Mouse (Mus musculus) ES-Bruce4 (cell line): ENCODE results near the gene Capn2. TPM values are rescaled to one million over a fixed set of nuclear protein-coding genes. Genes with fewer than 3 reads are reported as not detected.

ENCODE experiments used
- H3K27ac ChIP-seq: 2 replicates; pipeline ENCODE4 v1.5.1; 2012; ENCODE audit warnings: low read length, inconsistent platforms; ENCODE audit not compliant: insufficient read depth
- H3K27me3 ChIP-seq: 2 replicates; pipeline ENCODE4 v1.6.1; 2012; ENCODE audit warnings: mild to moderate bottlenecking, low read length, inconsistent platforms; ENCODE audit not compliant: control insufficient read depth, poor library complexity, insufficient read depth, severe bottlenecking
- H3K36me3 ChIP-seq: 2 replicates; pipeline ENCODE4 v1.6.1; 2012; ENCODE audit warnings: inconsistent platforms, mild to moderate bottlenecking, low read length, moderate library complexity; ENCODE audit not compliant: control insufficient read depth, poor library complexity, insufficient read depth, severe bottlenecking
- H3K4me1 ChIP-seq: one replicate; pipeline ENCODE4 v1.8.1; 2011; ENCODE audit warnings: low read length; ENCODE audit not compliant: control insufficient read depth, insufficient read depth
- H3K4me3 ChIP-seq: 2 replicates; pipeline ENCODE4 v1.5.1; 2011; ENCODE audit warnings: low read depth, mild to moderate bottlenecking, low read length
- H3K9ac ChIP-seq: 2 replicates; pipeline ENCODE4 v1.6.1; 2012; ENCODE audit warnings: low read depth, mild to moderate bottlenecking, inconsistent platforms; ENCODE audit not compliant: poor library complexity, severe bottlenecking
- H3K9me3 ChIP-seq: replicated peaks from 2 replicates; pipeline ENCODE4 v1.6.1; 2012; ENCODE audit warnings: mild to moderate bottlenecking, low read length, inconsistent platforms; ENCODE audit not compliant: control insufficient read depth, poor library complexity, insufficient read depth, severe bottlenecking
- CTCF ChIP-seq: IDR thresholded peaks from one replicate; pipeline ENCODE4 v1.8.1; 2011; ENCODE audit warnings: low read depth, low read length
- EP300 ChIP-seq: IDR thresholded peaks from 2 replicates; pipeline ENCODE4 v1.6.1; 2011; ENCODE audit warnings: low read depth, low read length; ENCODE audit not compliant: insufficient read depth
- POLR2A ChIP-seq: IDR thresholded peaks from one replicate; pipeline ENCODE4 v1.8.1; 2011; ENCODE audit warnings: low read length; ENCODE audit not compliant: insufficient read depth
- polyA plus RNA-seq: library from polyadenylated mRNA; stranded (reverse); fragments of >200 nt; gene quantifications from 2 replicates; pipeline ENCODE4 v1.2.4, GENCODE M21; 2011; ENCODE audit warnings: low read depth; ENCODE audit not compliant: missing spikeins, insufficient read depth, insufficient read length

Gene Capn2
- polyA plus RNA-seq, 1 experiment, result 60.5 TPM

GRCm38 (mm10) chr1:182520091-182520937 lies 2.9 kb upstream of the Capn2 start:
- Histone ChIP-seq H3K4me3 (no peak overlapping the region), H3K4me1 (peaks cover 2% of the 10 kb centered on the region)
- TF ChIP-seq CTCF (no peak), POLR2A (no peak), EP300 (no peak)

DNA sequence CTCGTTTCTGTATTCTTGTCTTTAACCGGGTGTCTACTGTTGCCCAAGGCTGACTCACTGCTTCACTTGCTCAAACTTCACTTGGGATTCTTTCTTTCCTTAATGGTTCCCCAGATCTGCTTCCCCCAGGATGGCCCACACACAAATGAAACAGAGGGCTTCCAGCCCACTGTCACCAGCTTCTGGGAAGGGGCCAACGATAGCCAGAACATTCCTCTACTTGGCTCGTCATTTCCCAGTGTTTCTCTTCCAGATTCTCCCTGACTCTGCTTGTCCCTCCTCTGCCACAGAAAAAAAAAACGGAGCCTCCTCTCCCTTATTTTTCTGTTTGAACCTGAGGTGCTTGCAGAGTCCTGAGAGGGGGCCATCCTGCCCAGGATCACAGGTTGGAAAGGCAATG lies 1.9 kb upstream of the Capn2 start:
- Histone ChIP-seq H3K4me3 (no peak overlapping the region), H3K4me1 (peaks cover 2% of the 10 kb centered on the region), H3K27ac (no peak overlapping the region), H3K9me3 (no peaks in the 10 kb centered on the region), H3K36me3 (no peaks in the 10 kb centered on the region), H3K9ac (no peak overlapping the region), H3K27me3 (no peaks in the 10 kb centered on the region)
- no peak for TF ChIP-seq CTCF
- no peak for TF ChIP-seq EP300
- TF ChIP-seq POLR2A, result no peak

More at GRCm38 (mm10) chr1:182520091-182520937, 2.9 kb upstream of the Capn2 start:
- H3K9me3 ChIP-seq, result no peaks in the 10 kb centered on the region
- H3K27ac ChIP-seq, result no peak overlapping the region
- no peaks in the 10 kb centered on the region for H3K36me3 ChIP-seq
- no peak overlapping the region for H3K9ac ChIP-seq
- H3K27me3 ChIP-seq, result no peaks in the 10 kb centered on the region

- Histone ChIP-seq H3K9me3 (no peaks in the 10 kb centered on the region), H3K36me3 (no peaks in the 10 kb centered on the region), H3K4me1 (peaks cover 2% of the 10 kb centered on the region), H3K9ac (no peak overlapping the region), H3K4me3 (no peak overlapping the region), H3K27me3 (no peaks in the 10 kb centered on the region), H3K27ac (no peak overlapping the region)
- TF ChIP-seq EP300, result no peak
- no peak for TF ChIP-seq POLR2A
- TF ChIP-seq CTCF, result no peak
These were observed 1.4 kb upstream of the Capn2 start for GRCm38 (mm10) chr1:182518811-182519210.

GRCm38 (mm10) chr1:182518143-182518680 lies 804 bp upstream of the Capn2 start:
- no peak overlapping the region for H3K4me3 ChIP-seq
- TF ChIP-seq CTCF, result no peak
- TF ChIP-seq POLR2A, result no peak
- TF ChIP-seq EP300, result no peak
- no peak overlapping the region for H3K27ac ChIP-seq
- no peaks in the 10 kb centered on the region for H3K36me3 ChIP-seq
- no peaks in the 10 kb centered on the region for H3K27me3 ChIP-seq
- H3K9me3 ChIP-seq, result no peaks in the 10 kb centered on the region
- H3K9ac ChIP-seq, result no peak overlapping the region
- peaks cover 2% of the 10 kb centered on the region for H3K4me1 ChIP-seq

DNA sequence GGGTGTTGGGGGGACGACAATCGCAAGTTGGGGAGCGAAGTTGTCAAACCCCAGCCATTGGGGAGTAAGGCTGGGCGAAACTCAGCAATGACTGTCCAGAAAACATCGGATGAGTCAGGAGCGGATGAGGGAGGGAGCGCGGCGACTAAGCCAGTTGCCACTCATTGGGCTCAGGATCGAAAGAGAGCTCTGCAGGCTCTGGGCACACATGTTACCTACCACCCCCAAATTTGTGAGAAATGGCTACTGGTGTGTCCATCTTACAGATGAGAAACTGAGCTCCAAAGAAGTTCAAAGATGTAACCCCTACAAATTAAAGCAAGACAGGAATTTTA lies 236 bp upstream of the Capn2 start:
- H3K36me3 ChIP-seq, result no peaks in the 10 kb centered on the region
- H3K9ac ChIP-seq, result peak overlapping the region; percentile 81
- H3K27me3 ChIP-seq, result no peaks in the 10 kb centered on the region
- H3K4me3 ChIP-seq, result peak overlapping the region; percentile 81
- peaks cover 2% of the 10 kb centered on the region for H3K4me1 ChIP-seq
- no peaks in the 10 kb centered on the region for H3K9me3 ChIP-seq
- H3K27ac ChIP-seq, result no peak overlapping the region
- TF ChIP-seq POLR2A (no peak), EP300 (no peak), CTCF (no peak)
